Mouse (Mus musculus): ENCODE measurements at regions not wholly inside any gene's neighbourhood (a gene's known extent, or its start where the extent isn't known, plus 50 kb on each side); places are given as distances from the start of the nearest gene placed in this dataset.

- no peak for DNase-seq
Measured at GRCm38 (mm10) chr14:68022925-68023324, 1271.2 kb downstream of the Synb start.

GRCm38 (mm10) chr14:68021240-68021639 lies 1272.9 kb downstream of the Synb start:
- no peak for DNase-seq

GRCm38 (mm10) chr14:68020769-68021168 lies 1273.3 kb downstream of the Synb start:
- no peak for DNase-seq

GRCm38 (mm10) chr14:68018686-68019085 lies 1275.4 kb downstream of the Synb start:
- no peak for DNase-seq

- peak; percentile 24 for DNase-seq
Measured at GRCm38 (mm10) chr14:67996790-67997417, 1297.2 kb downstream of the Synb start.

- DNase-seq = no peak
Measured at GRCm38 (mm10) chr14:67993611-67994051, 1300.5 kb downstream of the Synb start.

GRCm38 (mm10) chr14:67993142-67993541 lies 1301.0 kb downstream of the Synb start:
- peak; percentile 61 for DNase-seq

- no peak for DNase-seq
Measured at GRCm38 (mm10) chr14:67992088-67992487, 1302.0 kb downstream of the Synb start.

- DNase-seq = no peak
Measured at GRCm38 (mm10) chr14:67990271-67990670, 1303.8 kb downstream of the Synb start.
